Mouse (Mus musculus) urinary bladder, adult 2 months (tissue): ENCODE data around the gene Slc22a4. TPM values are rescaled to one million over a fixed set of nuclear protein-coding genes. Genes with fewer than 3 reads are reported as not detected.
A peak's percentile ranks its signal among the peaks of the same experiment; 100 is the strongest.

Experiments used
- DNase-seq: peaks from one replicate; pipeline ENCODE4 v3.0.0; 2022; ENCODE audit warnings: low spot score
- polyA plus RNA-seq: library from polyadenylated mRNA; depleted of rRNA; stranded (reverse); fragments of >200 nt; gene quantifications from 2 replicates; pipeline ENCODE4 v1.2.3, GENCODE M21; 2012; rRNA removed

The Slc22a4 gene
- 1.5 and 2.6 TPM in 2 replicates for polyA plus RNA-seq

- peak; percentile 70 for DNase-seq
Observed at GRCm38 (mm10) chr11:54028044-54028951, at the start of gene Slc22a4. Gene Slc22a4, minus strand, starts transcription at chr11:54028090.

- no peak for DNase-seq
Observed at GRCm38 (mm10) chr11:54076101-54076500, 48.2 kb upstream of the Slc22a4 start.

GRCm38 (mm10) chr11:54075353-54075752 lies 47.5 kb upstream of the Slc22a4 start:
- DNase-seq = no peak

GRCm38 (mm10) chr11:54073291-54073690 lies 45.4 kb upstream of the Slc22a4 start:
- no peak for DNase-seq

- DNase-seq = no peak
Observed at GRCm38 (mm10) chr11:54071726-54072445, 44.0 kb upstream of the Slc22a4 start.

GRCm38 (mm10) chr11:54068520-54069371 lies 40.9 kb upstream of the Slc22a4 start, which contains the start of gene Pdlim4:
Gene Pdlim4, minus strand, starts transcription at chr11:54069014.
- DNase-seq = no peak

- no peak for DNase-seq
Observed at GRCm38 (mm10) chr11:54067996-54068519, 40.2 kb upstream of the Slc22a4 start.

- no peak for DNase-seq
Observed at GRCm38 (mm10) chr11:54067318-54067995, 39.6 kb upstream of the Slc22a4 start.

GRCm38 (mm10) chr11:54066400-54066799 lies 38.5 kb upstream of the Slc22a4 start:
- DNase-seq = no peak

- no peak for DNase-seq
Observed at GRCm38 (mm10) chr11:54065915-54066178, 38.0 kb upstream of the Slc22a4 start.

GRCm38 (mm10) chr11:54065106-54065914 lies 37.4 kb upstream of the Slc22a4 start:
- DNase-seq = no peak

GRCm38 (mm10) chr11:54064412-54064978 lies 36.6 kb upstream of the Slc22a4 start:
- no peak for DNase-seq

- no peak for DNase-seq
Observed at GRCm38 (mm10) chr11:54063472-54063775, 35.5 kb upstream of the Slc22a4 start.

- no peak for DNase-seq
Observed at GRCm38 (mm10) chr11:54062753-54063471, 35.0 kb upstream of the Slc22a4 start.

- DNase-seq = no peak
Observed at GRCm38 (mm10) chr11:54062086-54062752, 34.3 kb upstream of the Slc22a4 start.

- no peak for DNase-seq
Observed at GRCm38 (mm10) chr11:54060316-54060715, 32.4 kb upstream of the Slc22a4 start.

GRCm38 (mm10) chr11:54059526-54059925 lies 31.6 kb upstream of the Slc22a4 start:
- DNase-seq = no peak

- DNase-seq = no peak
Observed at GRCm38 (mm10) chr11:54058643-54059042, 30.8 kb upstream of the Slc22a4 start.

- no peak for DNase-seq
Observed at GRCm38 (mm10) chr11:54058056-54058617, 30.2 kb upstream of the Slc22a4 start.
